Mouse (Mus musculus) spleen, postnatal 14 days (tissue): ENCODE measurements around the gene Nip7.
"Not testable (repeated sequence)": the region's sequence is repeated elsewhere in the genome, so short reads cannot be mapped to it uniquely, and the experiment has no call there.

Experiments used
- DNase-seq, 2 experiments: peaks; one replicate each; pipeline ENCODE4 v3.0.0; 2021 to 2022; ENCODE audit warnings: low spot score in 2 of 2

Nip7 gene

DNA sequence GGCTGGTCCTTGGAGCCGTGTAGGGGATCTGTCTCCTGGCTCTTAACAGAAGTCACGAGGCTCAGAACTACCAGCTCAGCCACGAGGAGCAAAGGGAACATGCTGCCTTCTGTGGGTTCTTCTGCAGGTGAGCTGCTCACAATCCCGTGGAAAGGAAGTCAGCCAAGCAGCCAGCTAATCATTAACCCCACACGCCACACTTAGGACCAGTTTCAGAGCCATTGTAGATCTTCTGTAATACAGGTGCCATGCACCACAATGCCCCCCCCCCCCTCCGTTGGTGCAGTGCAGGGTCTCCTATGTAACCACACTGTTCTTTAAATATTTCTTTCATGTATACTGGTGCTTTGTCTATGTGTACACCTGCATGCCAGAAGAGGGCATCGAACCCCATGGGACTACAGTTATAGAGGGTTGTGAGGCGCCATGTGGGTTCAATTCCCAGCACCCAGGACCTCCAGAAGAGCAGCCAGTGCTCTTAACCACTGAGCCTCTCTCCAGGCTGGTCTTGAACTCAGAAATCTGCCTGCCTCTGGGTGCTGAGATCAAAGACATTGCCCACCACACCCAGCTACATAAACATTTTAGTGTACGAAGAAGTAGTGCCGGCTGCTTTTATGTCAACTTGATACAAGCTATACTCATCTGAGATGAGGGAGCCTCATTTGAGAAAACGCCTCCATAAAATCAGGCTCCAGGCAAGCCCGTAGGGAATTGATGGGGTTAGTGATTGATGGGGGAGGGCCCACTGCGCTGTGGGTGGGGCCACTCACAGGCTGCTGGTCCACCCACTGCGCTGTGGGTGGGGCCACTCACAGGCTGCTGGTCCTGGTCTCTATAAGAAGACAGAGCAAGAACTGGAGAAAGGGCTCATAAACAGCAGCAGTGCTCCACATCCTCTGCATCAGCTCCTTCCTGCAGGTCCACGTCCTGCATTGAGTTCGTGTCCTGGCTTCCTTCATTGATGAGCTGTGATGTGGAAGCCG is 9.1 kb downstream of the Nip7 start, which contains the start of gene Tmed6:
Gene Tmed6, minus strand, starts transcription at position 134 of the 986 bp plus-strand sequence.
- peak in 1 of 2 experiments; percentile 18 for DNase-seq

DNA sequence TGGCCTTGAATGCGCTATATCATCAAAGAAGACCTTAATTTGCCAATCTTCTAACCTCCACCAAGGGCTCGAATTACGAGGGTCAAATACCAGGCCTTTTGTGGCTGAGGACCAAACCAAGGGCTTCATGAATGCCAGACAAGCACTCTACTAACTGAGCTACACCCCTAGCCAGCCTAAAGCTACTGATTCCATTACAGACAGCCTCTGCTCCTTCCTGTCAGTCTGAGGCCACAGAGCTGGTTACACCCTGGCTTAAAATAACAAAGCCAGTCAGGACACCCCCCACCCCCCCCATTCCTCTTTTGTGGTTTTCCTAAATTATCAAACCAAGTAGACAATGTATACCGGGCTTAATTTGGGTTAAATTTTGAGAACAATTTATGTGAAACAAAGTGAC is 17.0 kb downstream of the Nip7 start:
- no peak for DNase-seq

DNA sequence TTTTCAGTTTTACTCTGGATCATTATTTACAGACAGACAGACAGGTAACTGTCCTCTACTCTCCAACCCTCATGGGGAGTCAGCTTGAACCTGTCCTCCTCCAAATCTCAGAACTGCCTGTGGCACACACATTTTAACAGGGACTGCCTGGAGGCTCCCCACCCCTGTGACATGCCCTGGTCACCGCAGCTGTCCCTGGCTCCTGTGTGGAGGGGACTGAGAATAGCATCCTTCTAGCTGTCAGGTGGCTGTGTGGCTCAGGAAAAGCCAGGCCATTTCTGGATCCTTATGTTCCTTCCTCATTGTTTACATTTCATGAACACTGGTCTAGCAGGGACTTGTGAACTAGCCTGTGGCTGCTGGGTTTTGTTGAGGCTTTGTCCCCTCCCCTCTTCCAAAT is 17.5 kb downstream of the Nip7 start:
- no peak for DNase-seq

DNA sequence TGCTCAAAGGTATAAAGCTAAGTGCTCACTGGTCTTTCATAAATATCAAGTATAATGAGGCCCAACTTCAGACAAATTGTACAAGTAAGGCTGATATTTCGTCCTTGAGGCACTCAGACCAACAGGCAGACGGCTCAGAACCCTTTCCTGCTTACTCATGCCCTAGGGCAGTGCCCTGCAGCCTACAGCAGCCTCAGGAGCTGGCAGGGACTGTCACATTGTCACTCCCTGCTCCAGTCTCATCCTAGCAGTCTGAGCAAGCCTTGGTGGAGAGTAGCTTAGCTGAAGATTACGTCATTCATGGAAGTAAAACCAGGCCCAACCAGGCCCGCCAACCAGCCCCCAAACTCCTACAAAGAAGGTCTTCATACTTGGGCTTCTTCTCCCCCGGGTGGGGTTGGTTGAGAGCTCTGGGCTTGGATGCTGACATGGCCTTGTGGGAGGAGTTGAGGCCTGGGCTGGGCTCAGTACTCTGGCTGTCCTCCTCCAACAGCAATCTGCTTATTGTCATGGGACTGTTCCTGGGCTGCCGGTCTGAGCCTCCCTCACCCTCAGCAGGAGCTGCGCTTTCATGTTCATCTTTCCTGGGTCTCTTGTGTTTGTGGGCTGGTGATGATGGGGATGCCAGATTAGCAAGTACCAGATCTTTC is 19.7 kb downstream of the Nip7 start:
- DNase-seq: no peak

GRCm38 (mm10) chr8:107085358-107085757 is 28.7 kb downstream of the Nip7 start:
- DNase-seq: no peak

GRCm38 (mm10) chr8:107086018-107086417 is 29.3 kb downstream of the Nip7 start:
- DNase-seq: no peak

DNA sequence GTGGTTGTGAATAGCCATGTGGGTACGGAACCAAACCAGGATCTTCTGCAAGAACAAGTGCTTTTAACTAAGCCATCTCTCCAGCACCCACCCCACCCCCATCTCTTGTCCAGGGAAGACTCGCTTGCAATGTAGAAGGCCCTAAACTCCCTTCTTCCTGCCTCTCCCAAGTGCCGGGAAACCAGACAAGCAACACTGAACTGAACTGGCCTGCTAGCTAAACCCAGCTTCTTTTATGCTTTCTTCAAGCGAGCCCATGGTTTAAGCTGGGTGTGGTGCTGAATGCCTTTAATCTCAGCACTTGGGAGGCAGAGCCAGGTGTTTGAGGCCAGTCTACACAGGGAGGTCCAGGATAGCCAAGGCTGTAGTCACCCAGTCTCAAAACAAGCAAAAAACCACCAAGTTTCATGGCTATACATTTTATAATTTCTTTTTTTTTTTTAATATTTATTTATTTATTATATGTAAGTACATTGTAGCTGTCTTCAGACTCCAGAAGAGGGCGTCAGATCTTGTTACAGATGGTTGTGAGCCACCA is 31.9 kb downstream of the Nip7 start:
- DNase-seq: no peak

- DNase-seq: no peak
Observed at GRCm38 (mm10) chr8:107090531-107090930, 33.9 kb downstream of the Nip7 start.

GRCm38 (mm10) chr8:107095717-107096365 is 39.2 kb downstream of the Nip7 start:
- no peak for DNase-seq

GRCm38 (mm10) chr8:107096366-107097036 is 39.8 kb downstream of the Nip7 start, which contains the start of gene Terf2:
Gene Terf2, minus strand, starts transcription at chr8:107096547.
- peak; percentile 75 to 84 for DNase-seq

DNA sequence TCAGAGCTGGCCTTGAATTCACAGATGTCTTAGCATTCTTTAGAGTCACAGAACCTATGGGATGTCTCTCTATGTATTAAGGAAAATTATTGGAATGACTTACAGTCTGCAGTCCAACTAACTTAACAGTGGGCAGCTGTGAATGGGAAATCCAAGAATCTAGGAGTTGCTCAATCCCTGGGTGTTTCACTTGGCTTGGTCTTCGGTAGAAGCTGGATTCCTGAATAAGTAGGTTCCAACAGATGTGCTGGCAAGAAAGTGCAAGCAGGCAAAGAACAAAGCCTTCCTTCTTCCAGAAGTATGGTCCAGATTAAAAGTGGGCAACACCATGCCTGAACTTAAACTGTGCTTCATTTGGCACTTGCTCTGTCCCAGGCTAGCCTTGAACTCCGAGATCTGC is 44.0 kb downstream of the Nip7 start:
- no peak for DNase-seq

GRCm38 (mm10) chr8:107104547-107104946 is 47.9 kb downstream of the Nip7 start:
- peak; percentile 27 to 61 for DNase-seq

DNA sequence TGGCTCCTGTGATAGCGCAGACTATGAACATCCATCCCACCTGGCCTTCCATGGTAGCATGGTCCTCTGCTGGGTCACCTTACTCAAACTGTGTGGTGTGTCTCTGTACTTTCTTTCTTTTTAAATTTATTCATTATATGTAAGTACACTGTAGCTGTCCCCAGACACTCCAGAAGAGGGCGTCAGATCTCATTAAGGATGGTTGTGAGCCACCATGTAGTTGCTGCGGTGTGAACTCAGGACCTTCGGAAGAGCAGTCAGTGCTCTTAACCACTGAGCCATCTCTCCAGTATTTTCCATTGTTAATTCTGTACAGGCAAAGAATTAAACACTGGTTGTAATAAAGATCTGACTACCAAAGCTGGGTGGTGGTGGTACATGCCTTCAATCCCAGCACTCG is 51.4 kb downstream of the Nip7 start:
- DNase-seq: not testable (repeated sequence)

GRCm38 (mm10) chr8:107108978-107109720 is 52.5 kb downstream of the Nip7 start:
- no peak for DNase-seq

DNA sequence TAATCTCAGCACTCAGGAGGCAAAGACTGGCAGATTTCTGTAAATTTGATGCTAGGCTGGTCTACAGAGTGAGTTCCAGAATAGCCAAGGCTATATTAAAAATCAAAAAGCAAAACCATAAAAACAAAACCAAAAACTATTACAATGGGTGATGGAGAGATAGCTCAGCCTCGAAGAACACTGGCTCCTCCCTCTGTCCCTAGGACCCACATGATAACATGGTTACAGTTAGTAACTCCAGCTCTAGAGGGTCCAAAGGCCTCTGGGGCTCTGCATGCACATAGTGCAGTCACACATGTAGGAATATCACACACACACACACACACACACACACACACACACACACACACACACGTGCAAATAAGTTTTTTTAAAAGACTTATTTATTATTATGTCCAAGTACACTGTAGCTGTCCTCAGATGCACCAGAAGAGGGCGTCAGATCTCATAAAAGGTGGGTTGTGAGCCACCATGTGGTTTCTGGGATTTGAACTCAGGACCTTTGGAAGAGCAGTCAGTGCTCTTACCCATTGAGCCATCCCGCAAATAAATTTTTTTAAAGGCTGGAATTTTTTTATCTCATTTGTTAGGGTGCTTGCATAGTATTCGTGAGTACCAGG is 53.2 kb downstream of the Nip7 start:
- DNase-seq: no peak
